ENCODE assay signal across 8 mouse cellular contexts in genomic region chr2:128312084-128312594, GRCm38 (mm10).
DNase-seq lines count a peak whose midpoint lies in the region; ATAC-seq lines count a peak whose summit lies in the region.

No protein-coding gene starts in this region.

- H3K4me1 ChIP-seq in hindbrain, embryonic 13.5 days (replicated peaks), result peaks cover 25% of the 10 kb centered on the region

- peak overlapping the region; percentile 15; the same call in 1 of the 2 replicates for H3K4me3 ChIP-seq in hindbrain, embryonic 13.5 days

- no peak overlapping the region for H3K27ac ChIP-seq in hindbrain, embryonic 13.5 days

- H3K36me3 ChIP-seq in hindbrain, embryonic 13.5 days, result no peaks in the 10 kb centered on the region

- 0 out of 2 replicates have a peak, but pooled peaks have one; percentile 17 for ATAC-seq in hindbrain, embryonic 13.5 days (ENCODE audit: low FRiP score)
- ATAC-seq in erythroid progenitor cell, adult 5-6 weeks (replicated peaks; ENCODE audit: low FRiP score, poor library complexity, severe bottlenecking), result no peak

- 0 out of 2 replicates have a peak overlapping the region, but pooled peaks have one; percentile 19 for H3K9ac ChIP-seq in hindbrain, embryonic 13.5 days

- DNase-seq in R1 (ENCODE audit: low read depth, low spot score), result peak; percentile 52
- DNase-seq in cerebellum, adult 9-11 months, result peak; percentile 58
- DNase-seq in gastrocnemius, adult 8-10 months (ENCODE audit: low spot score in 2 of 2), result peak; percentile 79 to 84
- DNase-seq in layer of hippocampus, postnatal 36 days, result peak; percentile 37 to 48
- peak; percentile 72 to 78 for DNase-seq in lung, postnatal 4 days
- DNase-seq in right cerebral cortex, postnatal 14 days, result peak; percentile 62

- H3K4me2 ChIP-seq in hindbrain, embryonic 13.5 days, result peak overlapping the region; percentile 43

- WGBS in hindbrain, embryonic 13.5 days, result 2% methylated on average over 14 of the region's 14 CpGs

- no peaks in the 10 kb centered on the region for H3K27me3 ChIP-seq in hindbrain, embryonic 13.5 days

- H3K9me3 ChIP-seq in hindbrain, embryonic 13.5 days, result no peaks in the 10 kb centered on the region
